Mouse (Mus musculus): ENCODE measurements around the gene Gstk1. TPM values are rescaled to one million over a fixed set of nuclear protein-coding genes. Genes with fewer than 3 reads are reported as not detected.

The Gstk1 gene
- polyA plus RNA-seq, 1 experiment from 2014 or later: 39.3 TPM

DNA sequence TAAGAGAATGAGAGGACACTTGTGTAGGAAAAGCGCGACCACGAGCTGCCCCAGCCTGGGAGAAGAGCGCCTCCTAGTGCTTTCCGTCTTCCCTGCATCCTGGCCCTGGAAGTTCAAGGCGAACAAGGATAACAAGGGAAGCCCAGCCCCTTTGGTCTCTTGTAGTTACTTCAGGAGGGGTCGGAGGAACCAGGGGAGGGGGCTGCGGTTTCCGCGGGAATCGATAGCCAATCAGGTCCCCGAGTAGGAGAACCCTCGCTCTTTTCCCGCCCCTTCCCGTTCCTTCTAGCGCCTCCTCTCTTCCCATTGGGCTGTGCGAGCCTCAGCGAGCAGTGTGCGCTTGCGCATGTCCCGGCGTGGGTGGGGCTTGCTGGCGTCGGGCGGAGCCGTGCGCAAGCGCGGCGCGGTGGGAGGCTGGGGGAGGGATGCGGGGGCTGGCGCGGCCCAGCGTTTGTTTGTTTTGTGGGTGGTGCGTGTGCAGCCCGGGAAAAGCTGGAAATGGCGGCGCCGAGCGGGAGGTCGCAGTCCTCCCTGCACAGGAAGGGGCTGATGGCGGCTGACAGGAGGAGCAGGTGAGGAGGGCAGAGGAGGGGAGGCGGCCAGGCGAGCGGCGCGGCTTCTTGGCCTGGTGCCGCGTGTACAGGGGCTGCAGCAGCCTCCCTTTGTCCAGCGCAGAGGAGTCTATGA lies 19.0 kb downstream of the Gstk1 start, which contains the start of gene Casp2:
TSS of gene Casp2 (plus strand) at position 360 of the 687 bp plus-strand sequence.
- Histone ChIP-seq H3K36me3 (ENCODE audit: insufficient read depth, low read length) (peaks cover 17% of the 10 kb centered on the region), H3K4me3 (replicated peaks; ENCODE audit: low read depth, low read length) (peak within 1 kb of the TSS; percentile 81)
- WGBS: under 1% methylated on average over 48 of the region's 51 CpGs

DNA sequence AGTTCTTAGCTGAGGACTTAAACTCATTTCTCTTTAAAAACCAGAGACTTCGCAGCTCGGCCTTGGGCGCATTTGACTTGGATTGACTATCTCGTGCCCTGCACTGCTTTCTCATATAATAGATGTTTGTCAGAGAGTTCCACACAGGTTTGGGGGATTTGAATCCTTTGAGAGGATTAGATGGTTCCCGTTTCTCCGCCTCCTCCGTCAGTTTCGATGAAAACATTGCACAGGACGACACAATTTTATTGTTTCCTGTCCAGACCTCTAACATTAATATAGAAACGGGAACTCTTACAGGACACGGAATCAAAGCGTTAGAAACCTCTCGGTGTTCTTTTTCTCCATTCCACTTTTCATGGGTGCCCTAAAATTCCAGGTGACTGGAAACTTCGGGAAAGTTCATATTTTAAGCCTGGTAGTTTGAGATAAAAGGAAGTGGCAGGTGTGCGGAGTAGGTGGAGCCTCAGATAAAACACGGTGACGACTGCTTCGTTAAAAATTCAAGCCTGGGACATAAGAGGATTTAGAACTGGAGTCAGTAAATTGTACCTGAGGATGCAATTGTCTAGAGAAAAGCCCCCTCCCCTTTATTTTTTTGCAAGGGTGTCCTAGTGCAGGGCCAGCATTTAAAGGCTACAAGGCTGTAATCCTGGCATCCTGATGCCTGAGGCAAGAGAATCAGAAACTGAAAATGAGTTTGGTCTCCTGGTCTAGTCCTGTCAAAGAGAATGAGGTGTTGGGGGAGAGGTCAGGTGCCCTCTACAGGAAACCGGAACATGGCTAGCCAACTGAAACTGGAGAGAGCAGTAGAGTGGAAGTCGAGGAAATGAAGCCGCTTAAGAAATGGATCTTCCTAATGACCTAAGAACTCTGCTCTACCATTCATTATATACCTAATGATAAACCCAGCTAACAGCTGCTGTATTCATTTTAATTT lies 19.9 kb downstream of the Gstk1 start:
- H3K36me3 ChIP-seq (ENCODE audit: insufficient read depth, low read length): peaks cover 22% of the 10 kb centered on the region
- peak overlapping the region; percentile 81 for H3K4me3 ChIP-seq (replicated peaks; ENCODE audit: low read depth, low read length)
- H3K9me3 ChIP-seq (replicated peaks; ENCODE audit: low read length): no peaks in the 10 kb centered on the region
- H3K4me1 ChIP-seq (replicated peaks; ENCODE audit: insufficient read depth, low read length): 0 out of 2 replicates have a peak, but pooled peaks cover 3% of the 10 kb centered on the region
- ATAC-seq (replicated peaks; ENCODE audit: low FRiP score, low read depth) (no peak), DNase-seq (ENCODE audit: low spot score) (peak; percentile 49)
- H3K27me3 ChIP-seq (ENCODE audit: insufficient read depth, low read length): no peaks in the 10 kb centered on the region
- TF ChIP-seq CTCF (IDR thresholded peaks at IDR 0.05; ENCODE audit: low read depth): no peak; the same call in 1 of the 2 replicates
- peak overlapping the region; percentile 89 for H3K9ac ChIP-seq (ENCODE audit: low read depth, low read length)
- H3K4me2 ChIP-seq (ENCODE audit: low read length): peak overlapping the region; percentile 71
- WGBS: under 1% methylated on average over 21 of the region's 21 CpGs
- peak overlapping the region; percentile 90 for H3K27ac ChIP-seq

More for the DNA sequence above, 19.0 kb downstream of the Gstk1 start, which contains the start of gene Casp2:
- ATAC-seq (replicated peaks; ENCODE audit: low FRiP score, low read depth) (peak; percentile 99), DNase-seq (ENCODE audit: low spot score) (peak; percentile 100)
- peak within 1 kb of the TSS; percentile 90 for H3K27ac ChIP-seq
- H3K4me1 ChIP-seq (replicated peaks; ENCODE audit: insufficient read depth, low read length): 0 out of 2 replicates have a peak, but pooled peaks cover 3% of the 10 kb centered on the region
- H3K4me2 ChIP-seq (ENCODE audit: low read length): peak within 1 kb of the TSS; percentile 71
- TF ChIP-seq CTCF (IDR thresholded peaks at IDR 0.05; ENCODE audit: low read depth): peak; percentile 98
- H3K9me3 ChIP-seq (replicated peaks; ENCODE audit: low read length): no peaks in the 10 kb centered on the region
- H3K27me3 ChIP-seq (ENCODE audit: insufficient read depth, low read length): no peaks in the 10 kb centered on the region
- peak within 1 kb of the TSS; percentile 89 for H3K9ac ChIP-seq (ENCODE audit: low read depth, low read length)

DNA sequence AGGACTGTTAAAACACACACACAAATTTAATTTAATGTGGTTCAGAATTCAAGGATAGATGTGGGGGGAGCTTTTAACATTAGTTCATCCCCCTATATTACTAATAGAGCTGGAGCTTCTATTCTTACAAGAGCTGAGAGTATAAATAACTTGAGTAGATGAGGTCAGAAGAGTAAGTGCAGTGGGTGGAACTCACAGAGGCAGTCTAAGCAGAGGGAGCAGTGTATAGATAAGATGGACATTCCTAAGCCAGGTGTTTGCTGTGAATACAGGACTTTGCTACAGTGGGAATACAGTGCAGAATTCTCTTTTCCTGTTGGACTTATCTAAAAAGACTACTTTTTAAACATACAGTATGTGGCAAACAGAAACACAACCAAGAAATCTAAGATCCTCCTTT lies 25.1 kb downstream of the Gstk1 start:
- peaks cover 51% of the 10 kb centered on the region for H3K36me3 ChIP-seq (ENCODE audit: insufficient read depth, low read length)
- ATAC-seq (replicated peaks; ENCODE audit: low FRiP score, low read depth): no peak

DNA sequence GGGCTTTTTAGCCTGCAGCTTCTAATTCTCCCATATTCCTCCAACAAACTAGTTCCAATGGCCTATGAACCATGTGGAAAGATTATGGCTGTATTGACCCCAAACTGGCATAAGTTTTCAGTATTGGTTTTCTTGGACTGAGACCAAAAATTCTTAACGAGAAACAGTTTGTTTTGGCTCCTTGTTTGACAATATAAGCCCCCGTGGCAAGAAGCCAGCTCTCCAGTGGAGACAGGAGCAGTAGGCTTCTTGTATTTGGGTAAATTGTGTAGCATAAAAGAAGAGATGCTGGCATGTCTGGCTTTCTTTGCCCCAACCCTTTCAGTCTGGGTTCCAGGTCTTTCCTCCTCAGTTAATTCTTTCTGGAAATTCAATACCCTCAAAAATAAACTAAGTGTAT lies 30.4 kb downstream of the Gstk1 start:
- Histone ChIP-seq H3K36me3 (ENCODE audit: insufficient read depth, low read length) (peaks cover 67% of the 10 kb centered on the region), H3K4me1 (replicated peaks; ENCODE audit: insufficient read depth, low read length) (no peaks in the 10 kb centered on the region), H3K4me2 (ENCODE audit: low read length) (no peak overlapping the region), H3K27me3 (ENCODE audit: insufficient read depth, low read length) (no peaks in the 10 kb centered on the region), H3K9me3 (replicated peaks; ENCODE audit: low read length) (no peaks in the 10 kb centered on the region), H3K4me3 (replicated peaks; ENCODE audit: low read depth, low read length) (no peak overlapping the region), H3K9ac (ENCODE audit: low read depth, low read length) (no peak overlapping the region), H3K27ac (no peak overlapping the region)
- ATAC-seq (replicated peaks; ENCODE audit: low FRiP score, low read depth) (no peak), DNase-seq (ENCODE audit: low spot score) (no peak)
- WGBS: 36% methylated on average over 2 of the region's 2 CpGs
- TF ChIP-seq CTCF (IDR thresholded peaks at IDR 0.05; ENCODE audit: low read depth): no peak

More for the DNA sequence above, 25.1 kb downstream of the Gstk1 start:
- Histone ChIP-seq H3K4me2 (ENCODE audit: low read length) (no peak overlapping the region), H3K9ac (ENCODE audit: low read depth, low read length) (no peak overlapping the region), H3K27ac (no peak overlapping the region), H3K9me3 (replicated peaks; ENCODE audit: low read length) (no peaks in the 10 kb centered on the region), H3K4me3 (replicated peaks; ENCODE audit: low read depth, low read length) (no peak overlapping the region), H3K4me1 (replicated peaks; ENCODE audit: insufficient read depth, low read length) (0 out of 2 replicates have a peak, but pooled peaks cover 3% of the 10 kb centered on the region), H3K27me3 (ENCODE audit: insufficient read depth, low read length) (no peaks in the 10 kb centered on the region)
- no peak for TF ChIP-seq CTCF (IDR thresholded peaks at IDR 0.05; ENCODE audit: low read depth)
- DNase-seq (ENCODE audit: low spot score): no peak

- Histone ChIP-seq H3K9me3 (replicated peaks; ENCODE audit: low read length) (no peaks in the 10 kb centered on the region), H3K27ac (no peak overlapping the region), H3K4me2 (ENCODE audit: low read length) (no peak overlapping the region), H3K4me1 (replicated peaks; ENCODE audit: insufficient read depth, low read length) (no peaks in the 10 kb centered on the region), H3K9ac (ENCODE audit: low read depth, low read length) (no peak overlapping the region), H3K4me3 (replicated peaks; ENCODE audit: low read depth, low read length) (no peak overlapping the region), H3K27me3 (ENCODE audit: insufficient read depth, low read length) (no peaks in the 10 kb centered on the region), H3K36me3 (ENCODE audit: insufficient read depth, low read length) (peaks cover 42% of the 10 kb centered on the region)
- no peak for DNase-seq (ENCODE audit: low spot score)
- 50% methylated on average over 5 of the region's 5 CpGs for WGBS
- no peak for TF ChIP-seq CTCF (IDR thresholded peaks at IDR 0.05; ENCODE audit: low read depth)
- ATAC-seq (replicated peaks; ENCODE audit: low FRiP score, low read depth): peak; percentile 25; the same call in 1 of the 2 replicates
Measured at GRCm38 (mm10) chr6:42282865-42283528, 37.3 kb downstream of the Gstk1 start.

DNA sequence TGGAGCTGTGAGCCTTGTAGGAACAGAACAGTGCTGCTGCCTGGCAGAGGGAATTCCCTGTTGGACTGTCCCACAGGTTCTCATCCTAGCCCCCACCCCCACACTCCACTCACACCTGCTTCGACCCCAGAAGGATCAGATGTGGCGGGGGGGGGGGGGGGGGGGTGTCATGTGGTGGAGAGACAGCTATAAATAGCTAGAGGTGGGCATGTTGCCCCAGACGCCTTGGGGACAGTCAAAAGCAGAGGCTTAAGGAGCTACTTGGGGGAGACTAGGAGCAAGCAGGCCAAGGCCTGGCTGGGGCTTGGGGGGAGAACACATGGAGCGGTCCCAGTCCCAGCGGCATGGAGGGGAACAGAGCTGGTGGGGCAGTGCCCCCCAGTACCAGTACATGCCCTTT lies 40.7 kb downstream of the Gstk1 start, which contains the start of gene Clcn1:
TSS of gene Clcn1 (plus strand) at position 238 of the 400 bp plus-strand sequence.
- Histone ChIP-seq H3K27me3 (ENCODE audit: insufficient read depth, low read length) (no peaks in the 10 kb centered on the region), H3K9me3 (replicated peaks; ENCODE audit: low read length) (no peaks in the 10 kb centered on the region), H3K4me3 (replicated peaks; ENCODE audit: low read depth, low read length) (no peak within 1 kb of the TSS), H3K36me3 (ENCODE audit: insufficient read depth, low read length) (peaks cover 17% of the 10 kb centered on the region), H3K4me2 (ENCODE audit: low read length) (no peak within 1 kb of the TSS), H3K27ac (no peak within 1 kb of the TSS), H3K9ac (ENCODE audit: low read depth, low read length) (no peak within 1 kb of the TSS), H3K4me1 (replicated peaks; ENCODE audit: insufficient read depth, low read length) (no peaks in the 10 kb centered on the region)
- WGBS: 73% methylated on average over 3 of the region's 5 CpGs
- no peak for TF ChIP-seq CTCF (IDR thresholded peaks at IDR 0.05; ENCODE audit: low read depth)
- DNase-seq (ENCODE audit: low spot score): no peak
- ATAC-seq (replicated peaks; ENCODE audit: low FRiP score, low read depth): no peak

Measured in kidney, postnatal 0 days (tissue).